Mouse (Mus musculus): ENCODE results near the gene Ankrd61. TPM values are rescaled to one million over a fixed set of nuclear protein-coding genes. Genes with fewer than 3 reads are reported as not detected.

The Ankrd61 gene
- polyA plus RNA-seq, 1 experiment, result 0.25 TPM

DNA sequence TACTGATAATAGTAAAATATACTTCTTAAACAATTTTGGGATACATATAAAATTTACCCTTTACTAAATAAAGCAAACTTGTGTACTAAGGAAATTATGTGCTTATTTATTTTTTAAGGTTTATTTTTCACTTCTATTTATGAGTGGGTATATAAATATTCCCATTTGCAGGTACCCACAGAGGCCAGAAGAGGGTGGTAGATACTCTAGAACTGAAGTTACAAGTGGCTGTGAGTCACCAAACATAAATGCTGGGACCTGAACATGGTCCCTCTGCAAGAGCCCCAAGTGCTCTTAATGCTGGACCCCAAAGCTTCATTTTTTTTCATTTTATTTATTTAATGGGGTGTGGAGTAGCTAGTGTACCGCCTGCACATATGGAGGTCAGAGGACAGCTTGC, 36.4 kb upstream of the Ankrd61 start:
- Histone ChIP-seq H3ac (ENCODE audit: control insufficient read depth, insufficient read length) (no peak overlapping the region), H3K4me2 (ENCODE audit: low read depth) (no peak overlapping the region), H3K4me3 (no peak overlapping the region), H3K79me2 (ENCODE audit: control insufficient read depth, insufficient read depth) (no peaks in the 10 kb centered on the region), H3K27me3 (ENCODE audit: control insufficient read depth, insufficient read depth, insufficient read length) (no peaks in the 10 kb centered on the region), H3K36me3 (ENCODE audit: control insufficient read depth, insufficient read depth) (no peaks in the 10 kb centered on the region)
- TF ChIP-seq POLR2AphosphoS2 (IDR thresholded peaks at IDR 0.05; ENCODE audit: insufficient read length, low read depth), result no peak
- TF ChIP-seq E2F4 (IDR thresholded peaks at IDR 0.05; ENCODE audit: insufficient read depth), result no peak
- TF ChIP-seq TCF3 (IDR thresholded peaks at IDR 0.05; ENCODE audit: insufficient read length, low read depth), result no peak
- no peak for TF ChIP-seq MYOD1 (IDR thresholded peaks at IDR 0.05; ENCODE audit: control insufficient read depth in 1 of 3, insufficient read length in 2 of 3, low read depth in 2 of 3)
- TF ChIP-seq SRF (IDR thresholded peaks at IDR 0.05; ENCODE audit: control insufficient read depth, insufficient read length, low read depth), result no peak
- TF ChIP-seq TCF12 (IDR thresholded peaks at IDR 0.05; ENCODE audit: insufficient read depth, poor library complexity, severe bottlenecking), result no peak
- TF ChIP-seq POLR2A (IDR thresholded peaks at IDR 0.05; ENCODE audit: insufficient read length, low read depth), result no peak
- TF ChIP-seq USF1 (IDR thresholded peaks at IDR 0.05; ENCODE audit: low read depth), result no peak
- no peak for TF ChIP-seq REST (IDR thresholded peaks at IDR 0.05; ENCODE audit: insufficient read depth, insufficient read length)
- TF ChIP-seq MAX (IDR thresholded peaks at IDR 0.05; ENCODE audit: low read depth), result no peak
- no peak for TF ChIP-seq CEBPB (IDR thresholded peaks at IDR 0.05; ENCODE audit: insufficient read depth, poor library complexity, severe bottlenecking)
- no peak for TF ChIP-seq MYOG (IDR thresholded peaks at IDR 0.05; ENCODE audit: control insufficient read depth in 1 of 3, insufficient read depth in 1 of 3, insufficient read length in 2 of 3, low read depth in 2 of 3)

DNA sequence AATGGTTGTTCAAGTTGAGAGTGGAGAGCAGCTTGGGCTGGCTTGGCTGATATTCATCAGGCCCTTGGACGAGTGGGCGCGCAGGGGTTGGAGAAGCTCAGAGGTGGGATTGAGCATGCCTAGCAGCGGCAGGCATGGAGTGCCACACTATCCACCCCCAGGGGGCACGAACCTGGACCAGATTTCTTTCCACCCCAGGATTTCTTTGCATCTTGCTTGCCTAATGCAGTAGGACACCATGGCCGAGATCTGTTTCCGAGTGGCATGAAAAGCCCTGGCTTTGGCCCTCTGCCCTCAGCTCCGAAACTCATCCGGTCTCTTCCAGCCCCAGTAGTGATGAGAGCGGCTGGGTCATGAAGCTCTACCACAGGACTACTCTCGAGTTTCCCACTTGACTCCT, 35.9 kb upstream of the Ankrd61 start:
- Histone ChIP-seq H3K4me2 (ENCODE audit: low read depth) (no peak overlapping the region), H3K36me3 (ENCODE audit: control insufficient read depth, insufficient read depth) (peaks cover 4% of the 10 kb centered on the region), H3K79me2 (ENCODE audit: control insufficient read depth, insufficient read depth) (no peaks in the 10 kb centered on the region), H3ac (ENCODE audit: control insufficient read depth, insufficient read length) (no peak overlapping the region), H3K4me3 (no peak overlapping the region), H3K27me3 (ENCODE audit: control insufficient read depth, insufficient read depth, insufficient read length) (no peaks in the 10 kb centered on the region)
- TF ChIP-seq TCF12 (IDR thresholded peaks at IDR 0.05; ENCODE audit: insufficient read depth, poor library complexity, severe bottlenecking), result no peak
- TF ChIP-seq CEBPB (IDR thresholded peaks at IDR 0.05; ENCODE audit: insufficient read depth, poor library complexity, severe bottlenecking), result no peak
- no peak for TF ChIP-seq MAX (IDR thresholded peaks at IDR 0.05; ENCODE audit: low read depth)
- no peak for TF ChIP-seq E2F4 (IDR thresholded peaks at IDR 0.05; ENCODE audit: insufficient read depth)
- TF ChIP-seq USF1 (IDR thresholded peaks at IDR 0.05; ENCODE audit: low read depth), result no peak
- TF ChIP-seq POLR2AphosphoS2 (IDR thresholded peaks at IDR 0.05; ENCODE audit: insufficient read length, low read depth), result no peak
- TF ChIP-seq TCF3 (IDR thresholded peaks at IDR 0.05; ENCODE audit: insufficient read length, low read depth), result no peak
- TF ChIP-seq SRF (IDR thresholded peaks at IDR 0.05; ENCODE audit: control insufficient read depth, insufficient read length, low read depth), result no peak
- no peak for TF ChIP-seq REST (IDR thresholded peaks at IDR 0.05; ENCODE audit: insufficient read depth, insufficient read length)
- TF ChIP-seq MYOG (IDR thresholded peaks at IDR 0.05; ENCODE audit: control insufficient read depth in 1 of 3, insufficient read depth in 1 of 3, insufficient read length in 2 of 3, low read depth in 2 of 3), result no peak
- no peak for TF ChIP-seq POLR2A (IDR thresholded peaks at IDR 0.05; ENCODE audit: insufficient read length, low read depth)
- no peak for TF ChIP-seq MYOD1 (IDR thresholded peaks at IDR 0.05; ENCODE audit: control insufficient read depth in 1 of 3, insufficient read length in 2 of 3, low read depth in 2 of 3)

DNA sequence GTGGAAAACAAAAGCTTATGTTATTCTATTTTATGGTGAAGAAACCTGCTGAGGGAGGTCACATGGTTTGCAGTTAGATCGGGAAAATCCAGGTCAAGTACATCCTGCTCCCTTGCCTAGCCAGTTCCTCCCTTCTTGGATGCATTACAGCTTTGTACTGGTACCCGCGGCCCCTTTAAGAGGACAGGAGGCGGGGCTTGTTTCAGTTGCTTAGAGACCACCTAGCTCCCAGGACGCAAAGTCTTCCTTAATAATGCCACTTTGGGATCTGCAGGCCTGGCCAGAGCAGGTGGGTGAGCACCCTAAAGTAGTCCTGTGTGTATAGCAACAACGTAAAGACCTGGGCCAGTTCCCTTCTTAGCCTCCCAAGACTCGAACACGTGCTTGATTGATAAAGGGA, 35.3 kb upstream of the Ankrd61 start, which contains the start of gene Rsph10b:
Gene Rsph10b, plus strand, starts transcription at position 205 of the 400 bp plus-strand sequence.
- no peaks in the 10 kb centered on the region for H3K27me3 ChIP-seq (ENCODE audit: control insufficient read depth, insufficient read depth, insufficient read length)
- no peak within 1 kb of the TSS for H3K4me2 ChIP-seq (ENCODE audit: low read depth)
- no peak within 1 kb of the TSS for H3ac ChIP-seq (ENCODE audit: control insufficient read depth, insufficient read length)
- H3K36me3 ChIP-seq (ENCODE audit: control insufficient read depth, insufficient read depth), result peaks cover 6% of the 10 kb centered on the region
- TF ChIP-seq E2F4 (IDR thresholded peaks at IDR 0.05; ENCODE audit: insufficient read depth) (no peak), TCF12 (IDR thresholded peaks at IDR 0.05; ENCODE audit: insufficient read depth, poor library complexity, severe bottlenecking) (no peak), POLR2AphosphoS2 (IDR thresholded peaks at IDR 0.05; ENCODE audit: insufficient read length, low read depth) (no peak), POLR2A (IDR thresholded peaks at IDR 0.05; ENCODE audit: insufficient read length, low read depth) (no peak), TCF3 (IDR thresholded peaks at IDR 0.05; ENCODE audit: insufficient read length, low read depth) (no peak), SRF (IDR thresholded peaks at IDR 0.05; ENCODE audit: control insufficient read depth, insufficient read length, low read depth) (no peak), MYOD1 (IDR thresholded peaks at IDR 0.05; ENCODE audit: control insufficient read depth in 1 of 3, insufficient read length in 2 of 3, low read depth in 2 of 3) (no peak), MAX (IDR thresholded peaks at IDR 0.05; ENCODE audit: low read depth) (no peak), CEBPB (IDR thresholded peaks at IDR 0.05; ENCODE audit: insufficient read depth, poor library complexity, severe bottlenecking) (no peak), MYOG (IDR thresholded peaks at IDR 0.05; ENCODE audit: control insufficient read depth in 1 of 3, insufficient read depth in 1 of 3, insufficient read length in 2 of 3, low read depth in 2 of 3) (no peak), USF1 (IDR thresholded peaks at IDR 0.05; ENCODE audit: low read depth) (no peak), REST (IDR thresholded peaks at IDR 0.05; ENCODE audit: insufficient read depth, insufficient read length) (no peak)
- no peaks in the 10 kb centered on the region for H3K79me2 ChIP-seq (ENCODE audit: control insufficient read depth, insufficient read depth)
- no peak within 1 kb of the TSS for H3K4me3 ChIP-seq

DNA sequence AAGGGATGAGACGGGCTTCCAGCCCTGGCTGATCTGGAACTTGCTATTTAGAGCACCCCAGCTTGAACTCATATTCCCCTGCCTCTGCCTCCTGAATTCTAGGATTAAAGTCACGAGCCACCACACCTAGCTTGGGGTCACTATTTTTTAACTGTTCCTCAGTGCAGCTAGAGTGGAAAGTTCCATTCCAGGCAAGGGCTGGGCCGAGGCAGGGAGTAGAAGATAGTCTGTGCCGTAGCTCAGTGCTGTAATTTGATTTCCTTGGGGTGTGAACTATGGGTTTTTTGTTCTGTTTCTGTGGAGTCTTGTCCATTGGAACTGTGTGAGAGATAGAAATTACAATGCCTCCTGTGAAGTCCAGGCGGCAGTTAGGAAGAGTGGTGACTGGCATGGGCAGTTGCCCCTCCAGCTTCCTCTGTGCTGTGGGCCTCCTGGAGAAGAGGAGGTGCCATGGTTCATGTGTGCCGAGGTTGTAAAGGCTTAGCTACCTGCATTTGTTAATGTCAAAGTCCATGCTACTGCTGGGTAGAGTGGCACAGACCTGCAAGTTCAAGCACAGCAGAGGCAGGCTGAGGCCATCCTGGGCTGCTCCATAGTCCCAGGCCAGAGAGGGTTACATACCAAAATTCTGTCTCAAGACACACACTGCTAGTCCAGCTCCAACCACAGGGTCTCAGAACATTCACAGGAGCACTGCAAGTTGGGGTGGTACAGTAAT, 34.5 kb upstream of the Ankrd61 start:
- TF ChIP-seq MYOD1 (IDR thresholded peaks at IDR 0.05; ENCODE audit: control insufficient read depth in 1 of 3, insufficient read length in 2 of 3, low read depth in 2 of 3) (no peak), USF1 (IDR thresholded peaks at IDR 0.05; ENCODE audit: low read depth) (no peak), POLR2AphosphoS2 (IDR thresholded peaks at IDR 0.05; ENCODE audit: insufficient read length, low read depth) (no peak), E2F4 (IDR thresholded peaks at IDR 0.05; ENCODE audit: insufficient read depth) (no peak), POLR2A (IDR thresholded peaks at IDR 0.05; ENCODE audit: insufficient read length, low read depth) (no peak), MYOG (IDR thresholded peaks at IDR 0.05; ENCODE audit: control insufficient read depth in 1 of 3, insufficient read depth in 1 of 3, insufficient read length in 2 of 3, low read depth in 2 of 3) (no peak), CEBPB (IDR thresholded peaks at IDR 0.05; ENCODE audit: insufficient read depth, poor library complexity, severe bottlenecking) (no peak), REST (IDR thresholded peaks at IDR 0.05; ENCODE audit: insufficient read depth, insufficient read length) (no peak), MAX (IDR thresholded peaks at IDR 0.05; ENCODE audit: low read depth) (no peak), SRF (IDR thresholded peaks at IDR 0.05; ENCODE audit: control insufficient read depth, insufficient read length, low read depth) (no peak), TCF3 (IDR thresholded peaks at IDR 0.05; ENCODE audit: insufficient read length, low read depth) (no peak), TCF12 (IDR thresholded peaks at IDR 0.05; ENCODE audit: insufficient read depth, poor library complexity, severe bottlenecking) (no peak)
- H3K4me2 ChIP-seq (ENCODE audit: low read depth), result no peak overlapping the region
- H3K36me3 ChIP-seq (ENCODE audit: control insufficient read depth, insufficient read depth), result peaks cover 6% of the 10 kb centered on the region
- no peak overlapping the region for H3K4me3 ChIP-seq
- H3ac ChIP-seq (ENCODE audit: control insufficient read depth, insufficient read length), result no peak overlapping the region
- H3K27me3 ChIP-seq (ENCODE audit: control insufficient read depth, insufficient read depth, insufficient read length), result no peaks in the 10 kb centered on the region
- no peaks in the 10 kb centered on the region for H3K79me2 ChIP-seq (ENCODE audit: control insufficient read depth, insufficient read depth)
